Mouse (Mus musculus): Measurements from ENCODE around the gene Bcl11a. TPM values are rescaled to one million over a fixed set of nuclear protein-coding genes. Genes with fewer than 3 reads are reported as not detected.

Gene Bcl11a
- polyA plus RNA-seq, 1 experiment, result not detected

- H3K4me2 ChIP-seq (ENCODE audit: low read depth), result no peak overlapping the region
- no peak for TF ChIP-seq POLR2AphosphoS2 (IDR thresholded peaks at IDR 0.05; ENCODE audit: insufficient read length, low read depth)
- no peak for TF ChIP-seq MYOD1 (IDR thresholded peaks at IDR 0.05; ENCODE audit: control insufficient read depth in 1 of 3, insufficient read length in 2 of 3, low read depth in 2 of 3)
- no peak for TF ChIP-seq POLR2A (IDR thresholded peaks at IDR 0.05; ENCODE audit: insufficient read length, low read depth)
- TF ChIP-seq USF1 (IDR thresholded peaks at IDR 0.05; ENCODE audit: low read depth), result no peak
- TF ChIP-seq E2F4 (IDR thresholded peaks at IDR 0.05; ENCODE audit: insufficient read depth), result no peak
- no peak for TF ChIP-seq REST (IDR thresholded peaks at IDR 0.05; ENCODE audit: insufficient read depth, insufficient read length)
- TF ChIP-seq CEBPB (IDR thresholded peaks at IDR 0.05; ENCODE audit: insufficient read depth, poor library complexity, severe bottlenecking), result no peak
- TF ChIP-seq SRF (IDR thresholded peaks at IDR 0.05; ENCODE audit: control insufficient read depth, insufficient read length, low read depth), result no peak
- TF ChIP-seq TCF12 (IDR thresholded peaks at IDR 0.05; ENCODE audit: insufficient read depth, poor library complexity, severe bottlenecking), result no peak
- TF ChIP-seq MAX (IDR thresholded peaks at IDR 0.05; ENCODE audit: low read depth), result no peak
- no peak for TF ChIP-seq MYOG (IDR thresholded peaks at IDR 0.05; ENCODE audit: control insufficient read depth in 1 of 3, insufficient read depth in 1 of 3, insufficient read length in 2 of 3, low read depth in 2 of 3)
- TF ChIP-seq TCF3 (IDR thresholded peaks at IDR 0.05; ENCODE audit: insufficient read length, low read depth), result no peak
These were observed 107.1 kb downstream of the Bcl11a start for GRCm38 (mm10) chr11:24184932-24185331.

GRCm38 (mm10) chr11:24190411-24190810 is 112.6 kb downstream of the Bcl11a start:
- Histone ChIP-seq H3ac (ENCODE audit: control insufficient read depth, insufficient read length) (no peak overlapping the region), H3K36me3 (ENCODE audit: control insufficient read depth, insufficient read depth) (no peaks in the 10 kb centered on the region)
- TF ChIP-seq MAX (IDR thresholded peaks at IDR 0.05; ENCODE audit: low read depth), result no peak
- no peak for TF ChIP-seq POLR2A (IDR thresholded peaks at IDR 0.05; ENCODE audit: insufficient read length, low read depth)
- TF ChIP-seq USF1 (IDR thresholded peaks at IDR 0.05; ENCODE audit: low read depth), result no peak
- TF ChIP-seq TCF3 (IDR thresholded peaks at IDR 0.05; ENCODE audit: insufficient read length, low read depth), result no peak
- TF ChIP-seq CEBPB (IDR thresholded peaks at IDR 0.05; ENCODE audit: insufficient read depth, poor library complexity, severe bottlenecking), result no peak
- no peak for TF ChIP-seq TCF12 (IDR thresholded peaks at IDR 0.05; ENCODE audit: insufficient read depth, poor library complexity, severe bottlenecking)
- TF ChIP-seq MYOD1 (IDR thresholded peaks at IDR 0.05; ENCODE audit: control insufficient read depth in 1 of 3, insufficient read length in 2 of 3, low read depth in 2 of 3), result no peak

More at GRCm38 (mm10) chr11:24184932-24185331, 107.1 kb downstream of the Bcl11a start:
- H3K79me2 ChIP-seq (ENCODE audit: control insufficient read depth, insufficient read depth), result no peaks in the 10 kb centered on the region
- no peaks in the 10 kb centered on the region for H3K27me3 ChIP-seq (ENCODE audit: control insufficient read depth, insufficient read depth, insufficient read length)
- H3K4me3 ChIP-seq, result no peak overlapping the region
- no peak overlapping the region for H3ac ChIP-seq (ENCODE audit: control insufficient read depth, insufficient read length)
- no peaks in the 10 kb centered on the region for H3K36me3 ChIP-seq (ENCODE audit: control insufficient read depth, insufficient read depth)

GRCm38 (mm10) chr11:24196460-24197190 is 118.8 kb downstream of the Bcl11a start:
- Histone ChIP-seq H3K27me3 (ENCODE audit: control insufficient read depth, insufficient read depth, insufficient read length) (no peaks in the 10 kb centered on the region), H3K4me3 (no peak overlapping the region), H3ac (ENCODE audit: control insufficient read depth, insufficient read length) (no peak overlapping the region), H3K79me2 (ENCODE audit: control insufficient read depth, insufficient read depth) (no peaks in the 10 kb centered on the region), H3K36me3 (ENCODE audit: control insufficient read depth, insufficient read depth) (no peaks in the 10 kb centered on the region), H3K4me2 (ENCODE audit: low read depth) (no peak overlapping the region)
- TF ChIP-seq E2F4 (IDR thresholded peaks at IDR 0.05; ENCODE audit: insufficient read depth), result no peak
- no peak for TF ChIP-seq REST (IDR thresholded peaks at IDR 0.05; ENCODE audit: insufficient read depth, insufficient read length)
- TF ChIP-seq POLR2A (IDR thresholded peaks at IDR 0.05; ENCODE audit: insufficient read length, low read depth), result no peak
- no peak for TF ChIP-seq CEBPB (IDR thresholded peaks at IDR 0.05; ENCODE audit: insufficient read depth, poor library complexity, severe bottlenecking)
- TF ChIP-seq POLR2AphosphoS2 (IDR thresholded peaks at IDR 0.05; ENCODE audit: insufficient read length, low read depth), result no peak
- TF ChIP-seq SRF (IDR thresholded peaks at IDR 0.05; ENCODE audit: control insufficient read depth, insufficient read length, low read depth), result no peak
- no peak for TF ChIP-seq MYOD1 (IDR thresholded peaks at IDR 0.05; ENCODE audit: control insufficient read depth in 1 of 3, insufficient read length in 2 of 3, low read depth in 2 of 3)
- TF ChIP-seq MAX (IDR thresholded peaks at IDR 0.05; ENCODE audit: low read depth), result no peak
- TF ChIP-seq TCF12 (IDR thresholded peaks at IDR 0.05; ENCODE audit: insufficient read depth, poor library complexity, severe bottlenecking), result no peak
- no peak for TF ChIP-seq USF1 (IDR thresholded peaks at IDR 0.05; ENCODE audit: low read depth)
- no peak for TF ChIP-seq MYOG (IDR thresholded peaks at IDR 0.05; ENCODE audit: control insufficient read depth in 1 of 3, insufficient read depth in 1 of 3, insufficient read length in 2 of 3, low read depth in 2 of 3)

More at GRCm38 (mm10) chr11:24190411-24190810, 112.6 kb downstream of the Bcl11a start:
- no peak overlapping the region for H3K4me2 ChIP-seq (ENCODE audit: low read depth)
- no peaks in the 10 kb centered on the region for H3K27me3 ChIP-seq (ENCODE audit: control insufficient read depth, insufficient read depth, insufficient read length)
- H3K79me2 ChIP-seq (ENCODE audit: control insufficient read depth, insufficient read depth), result no peaks in the 10 kb centered on the region
- no peak overlapping the region for H3K4me3 ChIP-seq

- Histone ChIP-seq H3ac (ENCODE audit: control insufficient read depth, insufficient read length) (no peak overlapping the region), H3K27me3 (ENCODE audit: control insufficient read depth, insufficient read depth, insufficient read length) (no peaks in the 10 kb centered on the region), H3K4me2 (ENCODE audit: low read depth) (no peak overlapping the region), H3K79me2 (ENCODE audit: control insufficient read depth, insufficient read depth) (no peaks in the 10 kb centered on the region), H3K36me3 (ENCODE audit: control insufficient read depth, insufficient read depth) (no peaks in the 10 kb centered on the region), H3K4me3 (no peak overlapping the region)
- TF ChIP-seq MAX (IDR thresholded peaks at IDR 0.05; ENCODE audit: low read depth) (no peak), CEBPB (IDR thresholded peaks at IDR 0.05; ENCODE audit: insufficient read depth, poor library complexity, severe bottlenecking) (no peak)
These were observed 119.6 kb downstream of the Bcl11a start for GRCm38 (mm10) chr11:24197424-24197823.

GRCm38 (mm10) chr11:24199560-24199959 is 121.7 kb downstream of the Bcl11a start:
- H3K36me3 ChIP-seq (ENCODE audit: control insufficient read depth, insufficient read depth), result no peaks in the 10 kb centered on the region
- H3K27me3 ChIP-seq (ENCODE audit: control insufficient read depth, insufficient read depth, insufficient read length), result no peaks in the 10 kb centered on the region
- H3ac ChIP-seq (ENCODE audit: control insufficient read depth, insufficient read length), result no peak overlapping the region
- no peak for TF ChIP-seq TCF12 (IDR thresholded peaks at IDR 0.05; ENCODE audit: insufficient read depth, poor library complexity, severe bottlenecking)
- TF ChIP-seq E2F4 (IDR thresholded peaks at IDR 0.05; ENCODE audit: insufficient read depth), result no peak
- H3K4me2 ChIP-seq (ENCODE audit: low read depth), result no peak overlapping the region
- no peaks in the 10 kb centered on the region for H3K79me2 ChIP-seq (ENCODE audit: control insufficient read depth, insufficient read depth)
- H3K4me3 ChIP-seq, result no peak overlapping the region
